Mouse (Mus musculus) brain, adult 2 months (tissue): ENCODE results near the gene Ripor3.
"Not testable (repeated sequence)": the region's sequence is repeated elsewhere in the genome, so short reads cannot be mapped to it uniquely, and the experiment has no call there.

Source experiments
- DNase-seq: peaks from one replicate; pipeline ENCODE4 v3.0.0; 2011; ENCODE audit warnings: low read depth, low spot score

The Ripor3 gene

GRCm38 (mm10) chr2:168009936-168010668 lies at the start of gene Ripor3:
Gene Ripor3, minus strand, starts transcription at chr2:168010618.
- DNase-seq: peak; percentile 35

- no peak for DNase-seq
Observed at GRCm38 (mm10) chr2:168059200-168059790, 48.9 kb upstream of the Ripor3 start.

GRCm38 (mm10) chr2:168058488-168059199 lies 48.2 kb upstream of the Ripor3 start:
- no peak for DNase-seq

GRCm38 (mm10) chr2:168057876-168058275 lies 47.5 kb upstream of the Ripor3 start:
- DNase-seq: not testable (repeated sequence)

- no peak for DNase-seq
Observed at GRCm38 (mm10) chr2:168056666-168056933, 46.2 kb upstream of the Ripor3 start.

GRCm38 (mm10) chr2:168055910-168056665 lies 45.7 kb upstream of the Ripor3 start:
- DNase-seq: no peak

- no peak for DNase-seq
Observed at GRCm38 (mm10) chr2:168054142-168054541, 43.7 kb upstream of the Ripor3 start.

GRCm38 (mm10) chr2:168052689-168053088 lies 42.3 kb upstream of the Ripor3 start:
- peak; percentile 24 for DNase-seq

- DNase-seq: no peak
Observed at GRCm38 (mm10) chr2:168052156-168052555, 41.7 kb upstream of the Ripor3 start.

- no peak for DNase-seq
Observed at GRCm38 (mm10) chr2:168050000-168050942, 39.9 kb upstream of the Ripor3 start.

GRCm38 (mm10) chr2:168049002-168049635 lies 38.7 kb upstream of the Ripor3 start:
- DNase-seq: no peak

- DNase-seq: no peak
Observed at GRCm38 (mm10) chr2:168046467-168046866, 36.0 kb upstream of the Ripor3 start.

GRCm38 (mm10) chr2:168045771-168046170 lies 35.4 kb upstream of the Ripor3 start:
- DNase-seq: no peak

- no peak for DNase-seq
Observed at GRCm38 (mm10) chr2:168045357-168045756, 34.9 kb upstream of the Ripor3 start.

- no peak for DNase-seq
Observed at GRCm38 (mm10) chr2:168044681-168045287, 34.4 kb upstream of the Ripor3 start.

GRCm38 (mm10) chr2:168042019-168042418 lies 31.6 kb upstream of the Ripor3 start:
- DNase-seq: no peak

- no peak for DNase-seq
Observed at GRCm38 (mm10) chr2:168040751-168041150, 30.3 kb upstream of the Ripor3 start.

- no peak for DNase-seq
Observed at GRCm38 (mm10) chr2:168037063-168037462, 26.6 kb upstream of the Ripor3 start.

- no peak for DNase-seq
Observed at GRCm38 (mm10) chr2:168035907-168036306, 25.5 kb upstream of the Ripor3 start.

GRCm38 (mm10) chr2:168033905-168034304 lies 23.5 kb upstream of the Ripor3 start:
- no peak for DNase-seq
